Mouse (Mus musculus) CH12.LX (cell line): ENCODE measurements at regions not wholly inside any gene's neighbourhood (a gene's known extent, or its start where the extent isn't known, plus 50 kb on each side); places are given as distances from the start of the nearest gene placed in this dataset.

Source experiments
- DNase-seq: peaks from one replicate; pipeline ENCODE4 v3.0.0-alpha.2; 2013; ENCODE audit errors: extremely low read depth
- H3K27ac ChIP-seq: 2 replicates; pipeline ENCODE4 v1.5.1; 2012; ENCODE audit warnings: low read depth, mild to moderate bottlenecking, control low read depth, moderate library complexity; ENCODE audit not compliant: insufficient read depth
- H3K27me3 ChIP-seq: replicated peaks from 2 replicates; pipeline ENCODE3; 2012; ENCODE audit warnings: inconsistent platforms
- H3K36me3 ChIP-seq, 2 experiments: replicated peaks in 1 of 2; 2 replicates each; pipeline versions ENCODE3 to v1.6.1; 2012; ENCODE audit warnings: inconsistent platforms in 1 of 2, low read length in 1 of 2, mild to moderate bottlenecking in 1 of 2, mixed read lengths in 1 of 2, moderate library complexity in 1 of 2; ENCODE audit not compliant: control insufficient read depth in 1 of 2, insufficient read depth in 1 of 2
- H3K4me1 ChIP-seq, 2 experiments: 2 replicates each; pipeline ENCODE4 v1.6.1; 2012; ENCODE audit warnings: inconsistent platforms in 1 of 2, moderate library complexity in 1 of 2; ENCODE audit not compliant: insufficient read depth in 2 of 2, control insufficient read depth in 1 of 2
- H3K4me2 ChIP-seq: 2 replicates; pipeline ENCODE4 v1.6.1; 2012; ENCODE audit warnings: low read depth, mild to moderate bottlenecking, control low read depth; ENCODE audit not compliant: poor library complexity, insufficient read depth, severe bottlenecking
- H3K4me3 ChIP-seq, 3 experiments: fragments of 150-350 bp in 1 of 3; sonication (generic) in 1 of 3; replicated peaks in 1 of 3; 2 replicates each; pipeline versions ENCODE3 to v1.5.1; 2011 to 2012; ENCODE audit warnings: low read depth in 2 of 3, low read length in 2 of 3, mild to moderate bottlenecking in 2 of 3, moderate library complexity in 2 of 3, control low read depth in 1 of 3, improper control_type of control experiment in 1 of 3, inconsistent platforms in 1 of 3, mixed read lengths in 1 of 3; ENCODE audit not compliant: poor library complexity in 1 of 3
- H3K79me2 ChIP-seq: replicated peaks from 2 replicates; pipeline ENCODE4 v1.6.1; 2012; ENCODE audit warnings: mild to moderate bottlenecking, moderate library complexity; ENCODE audit not compliant: control insufficient read depth, poor library complexity, insufficient read depth, severe bottlenecking; ENCODE audit errors: extremely low read depth
- H3K9ac ChIP-seq: 2 replicates; pipeline ENCODE4 v1.6.1; 2012; ENCODE audit warnings: low read depth, mild to moderate bottlenecking, control low read depth, moderate library complexity; ENCODE audit not compliant: insufficient read depth
- H3K9me3 ChIP-seq: replicated peaks from 2 replicates; pipeline ENCODE3; 2012; ENCODE audit warnings: low read length, inconsistent platforms, mixed read lengths
- BHLHE40 ChIP-seq: IDR thresholded peaks from 2 replicates; pipeline ENCODE4 v1.6.1; 2011; ENCODE audit warnings: mild to moderate bottlenecking, low read depth, low read length, improper control_type of control experiment
- CHD2 ChIP-seq: IDR thresholded peaks from 2 replicates; pipeline ENCODE4 v1.6.1; 2011; ENCODE audit warnings: low read length, improper control_type of control experiment
- CTCF ChIP-seq, 2 experiments: IDR thresholded peaks in 1 of 2; conservative IDR thresholded peaks in 1 of 2; 2 replicates each; pipeline ENCODE4 v1.5.1; 2011 to 2012; ENCODE audit warnings: low read depth in 2 of 2, low read length in 2 of 2, improper control_type of control experiment in 1 of 2, inconsistent platforms in 1 of 2, mild to moderate bottlenecking in 1 of 2, moderate library complexity in 1 of 2
- E2F4 ChIP-seq: IDR thresholded peaks from 2 replicates; pipeline ENCODE4 v1.6.1; 2011; ENCODE audit warnings: low read depth, low read length, improper control_type of control experiment; ENCODE audit not compliant: insufficient replicate concordance
- GABPA ChIP-seq: IDR thresholded peaks from 2 replicates; pipeline ENCODE4 v1.6.1; 2012; ENCODE audit warnings: low read depth, low read length, improper control_type of control experiment, inconsistent platforms; ENCODE audit not compliant: insufficient replicate concordance
- HCFC1 ChIP-seq: IDR thresholded peaks from 2 replicates; pipeline ENCODE4 v1.6.1; 2012; ENCODE audit warnings: low read depth, mild to moderate bottlenecking, inconsistent platforms, low read length, improper control_type of control experiment
- IRF4 ChIP-seq: IDR thresholded peaks from 2 replicates; pipeline ENCODE4 v1.6.1; 2014; ENCODE audit warnings: low read depth, mild to moderate bottlenecking, inconsistent platforms, low read length, improper control_type of control experiment
- KAT2A ChIP-seq: IDR thresholded peaks from 2 replicates; pipeline ENCODE4 v1.6.1; 2012; ENCODE audit warnings: low read length, improper control_type of control experiment, inconsistent platforms; ENCODE audit not compliant: insufficient replicate concordance
- MAFK ChIP-seq: IDR thresholded peaks from 2 replicates; pipeline ENCODE4 v1.6.1; 2011; ENCODE audit warnings: low read length, improper control_type of control experiment; ENCODE audit not compliant: insufficient replicate concordance
- MAX ChIP-seq: IDR thresholded peaks from 2 replicates; pipeline ENCODE4 v1.6.1; 2011; ENCODE audit warnings: low read length, improper control_type of control experiment
- MYC ChIP-seq: IDR thresholded peaks from 2 replicates; pipeline ENCODE4 v1.6.1; 2011; ENCODE audit warnings: low read depth, mild to moderate bottlenecking, improper control_type of control experiment, low read length
- POLR2A ChIP-seq: IDR thresholded peaks from 2 replicates; pipeline ENCODE4 v1.6.1; 2011; ENCODE audit warnings: low read depth, mild to moderate bottlenecking, improper control_type of control experiment, low read length
- RAD21 ChIP-seq: IDR thresholded peaks from 2 replicates; pipeline ENCODE4 v1.6.1; 2011; ENCODE audit warnings: low read depth, mild to moderate bottlenecking, low read length, improper control_type of control experiment, moderate library complexity
- RCOR1 ChIP-seq: conservative IDR thresholded peaks from 2 replicates; pipeline ENCODE4 v1.6.1; 2012; ENCODE audit warnings: low read depth, mild to moderate bottlenecking, inconsistent platforms, low read length, improper control_type of control experiment
- SIN3A ChIP-seq: IDR thresholded peaks from 2 replicates; pipeline ENCODE4 v1.6.1; 2012; ENCODE audit warnings: low read length, improper control_type of control experiment, inconsistent platforms
- SMC3 ChIP-seq: IDR thresholded peaks from 2 replicates; pipeline ENCODE4 v1.6.1; 2011; ENCODE audit warnings: low read depth, low read length, improper control_type of control experiment
- UBTF ChIP-seq: IDR thresholded peaks from 2 replicates; pipeline ENCODE4 v1.6.1; 2012; ENCODE audit warnings: low read depth, mild to moderate bottlenecking, inconsistent platforms, low read length, improper control_type of control experiment, moderate library complexity
- ZC3H11A ChIP-seq: IDR thresholded peaks from 2 replicates; pipeline ENCODE4 v1.6.1; 2012; ENCODE audit warnings: low read depth, mild to moderate bottlenecking, inconsistent platforms, low read length, improper control_type of control experiment
- ZKSCAN1 ChIP-seq: IDR thresholded peaks from 2 replicates; pipeline ENCODE4 v1.6.1; 2012; ENCODE audit warnings: low read depth, inconsistent platforms, low read length, improper control_type of control experiment, borderline replicate concordance
- ZNF384 ChIP-seq: IDR thresholded peaks from 2 replicates; pipeline ENCODE4 v1.6.1; 2012; ENCODE audit warnings: low read depth, low read length, improper control_type of control experiment, inconsistent platforms
- dilution Hi-C: fragments of 300-500 bp; cut with MboI; formaldehyde crosslinking; loops from 2 replicates; pipeline ENCODE4 v1.14.3; 2020; ENCODE audit warnings: low sequenced_read_pairs; ENCODE audit not compliant: extremely low pct_unique_long_range_greater_than_20kb, extremely low pct_ligation_motif_present
- in situ Hi-C: fragments of 300-500 bp; cut with MboI; formaldehyde crosslinking; loops from 3 replicates; pipeline ENCODE4 v1.14.3; 2019; ENCODE audit warnings: low sequenced_read_pairs, low pct_ligation_motif_present, low pct_unique_long_range_greater_than_20kb, mixed read lengths

DNA sequence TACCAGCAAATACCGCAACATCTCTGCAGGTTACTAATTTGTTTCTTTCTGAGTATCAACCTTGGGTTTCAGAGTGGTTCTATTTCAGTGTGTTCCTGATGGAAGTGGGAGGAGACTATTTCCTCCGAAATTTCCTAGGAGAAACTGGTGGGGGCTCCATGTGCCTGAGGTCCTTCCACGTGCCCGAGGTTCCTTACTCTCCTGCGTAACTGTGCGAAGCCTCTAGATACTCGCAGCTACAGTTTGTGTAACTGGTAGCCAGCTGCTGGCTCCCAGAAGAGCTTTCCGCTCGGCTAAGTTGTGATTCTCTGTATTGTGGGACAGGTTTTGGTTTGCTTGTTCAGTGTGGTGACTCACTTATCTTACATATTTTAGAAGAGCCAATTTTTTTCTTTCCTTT is 184.3 kb upstream of the Tmem45b start:
- H3K4me2 ChIP-seq, result peak overlapping the region; percentile 51
- TF ChIP-seq MAX, result peak; percentile 69; the same call in 1 of the 2 replicates
- TF ChIP-seq KAT2A, result no peak
- no peak for TF ChIP-seq GABPA
- peak; percentile 78 for TF ChIP-seq BHLHE40
- TF ChIP-seq, all 38 proteins: peak for 2
- dilution Hi-C loops (no loop called here), in situ Hi-C loops (no loop called here)
- H3K4me3 ChIP-seq, result no peak overlapping the region
- H3K9me3 ChIP-seq, result no peaks in the 10 kb centered on the region
- H3K27ac ChIP-seq, result no peak overlapping the region
- no peak overlapping the region for H3K9ac ChIP-seq
- H3K79me2 ChIP-seq, result no peaks in the 10 kb centered on the region
- peak; percentile 38 for DNase-seq
- peaks cover 0 to 29% of the 10 kb centered on the region in 2 experiments; a peak in 2 of 4 replicates for H3K4me1 ChIP-seq
- no peaks in the 10 kb centered on the region for H3K27me3 ChIP-seq
- no peaks in the 10 kb centered on the region for H3K36me3 ChIP-seq

DNA sequence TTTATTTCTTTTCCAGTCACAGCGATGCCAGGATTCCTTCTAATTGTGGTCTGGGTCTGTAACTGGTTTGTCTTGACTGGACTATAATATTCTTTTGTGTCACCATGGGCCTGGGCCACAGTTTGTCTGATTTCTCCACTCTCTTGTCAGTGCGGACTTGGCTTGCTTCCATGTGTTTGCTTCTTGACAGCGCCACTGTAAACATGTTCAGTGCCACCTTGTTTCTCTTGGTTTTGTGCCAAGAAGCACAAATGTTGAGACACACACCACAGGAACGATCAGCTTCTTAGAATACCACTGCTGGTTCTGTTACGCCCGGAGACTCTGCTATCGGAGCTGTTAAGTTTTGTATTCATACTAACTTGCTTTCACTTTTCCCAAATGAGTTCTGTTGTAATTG is 180.9 kb upstream of the Tmem45b start:
- in situ Hi-C loops (no loop called here), dilution Hi-C loops (no loop called here)
- peaks cover 0 to 19% of the 10 kb centered on the region in 2 experiments; a peak in 2 of 4 replicates for H3K4me1 ChIP-seq
- no peak overlapping the region for H3K4me3 ChIP-seq
- H3K27me3 ChIP-seq, result no peaks in the 10 kb centered on the region
- no peaks in the 10 kb centered on the region for H3K79me2 ChIP-seq
- no peak for DNase-seq
- TF ChIP-seq MAFK (no peak), MYC (no peak), MAX (no peak), SIN3A (no peak), E2F4 (no peak), IRF4 (no peak), ZC3H11A (no peak), ZNF384 (no peak)
- TF ChIP-seq, all 38 proteins: peak for 0
- Histone ChIP-seq H3K4me2 (no peak overlapping the region), H3K36me3 (no peaks in the 10 kb centered on the region), H3K27ac (no peak overlapping the region), H3K9ac (no peak overlapping the region), H3K9me3 (no peaks in the 10 kb centered on the region)

DNA sequence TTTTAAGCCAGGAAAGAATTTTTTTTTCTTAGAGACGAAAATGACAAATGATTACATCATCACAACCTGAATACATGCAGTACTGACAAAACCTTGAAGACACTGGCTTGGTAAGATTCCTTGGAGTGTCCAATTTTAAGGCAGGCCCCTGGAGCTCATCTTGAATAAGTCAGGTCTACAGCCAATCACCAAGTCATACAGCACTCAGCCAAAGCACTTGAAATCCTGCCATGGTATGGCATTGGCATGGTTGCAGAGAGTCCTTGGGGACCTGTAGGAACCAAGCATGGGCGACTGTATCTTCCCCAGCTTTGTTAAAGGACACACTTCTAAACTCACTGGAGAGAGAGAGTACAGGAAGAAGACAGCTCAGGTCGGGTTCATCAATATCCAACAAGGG is 179.8 kb upstream of the Tmem45b start:
- dilution Hi-C loops, result no loop called here
- H3K4me3 ChIP-seq, result no peak overlapping the region
- no peaks in the 10 kb centered on the region for H3K27me3 ChIP-seq
- H3K4me2 ChIP-seq, result no peak overlapping the region
- no peak for TF ChIP-seq E2F4
- TF ChIP-seq MAX, result no peak
- no peak for TF ChIP-seq UBTF
- no peak for TF ChIP-seq SMC3
- TF ChIP-seq HCFC1, result no peak
- no peak for TF ChIP-seq CHD2
- TF ChIP-seq RCOR1, result no peak
- TF ChIP-seq GABPA, result no peak
- no peak for TF ChIP-seq POLR2A
- no peak for TF ChIP-seq ZKSCAN1
- no peak for TF ChIP-seq CTCF (conservative IDR thresholded peaks at IDR 0.05 in 1 of 2, IDR thresholded peaks at IDR 0.05 in 1 of 2; ENCODE audit: low read depth in 2 of 2, low read length in 2 of 2)
- no peak for TF ChIP-seq RAD21
- no peak for TF ChIP-seq BHLHE40
- in situ Hi-C loops, result no loop called here
- H3K4me1 ChIP-seq, result peaks cover 0 to 9% of the 10 kb centered on the region in 2 experiments; a peak in 2 of 4 replicates
- H3K79me2 ChIP-seq, result no peaks in the 10 kb centered on the region
- no peak for DNase-seq
- no peak overlapping the region for H3K27ac ChIP-seq
- no peak overlapping the region for H3K9ac ChIP-seq
- H3K9me3 ChIP-seq, result no peaks in the 10 kb centered on the region
- H3K36me3 ChIP-seq, result no peaks in the 10 kb centered on the region
